Mouse (Mus musculus) neural tube, embryonic 15.5 days (tissue): ENCODE measurements at regions not wholly inside any gene's neighbourhood (a gene's known extent, or its start where the extent isn't known, plus 50 kb on each side); places are given as distances from the start of the nearest gene placed in this dataset.
A peak's percentile ranks its signal among the peaks of the same experiment; 100 is the strongest.

Experiments used
- ATAC-seq: fragments of 200-750 bp; cut with Nextera tagmentation; 2 replicates; pipeline ENCODE4 v1.8.0; 2017; ENCODE audit warnings: mild to moderate bottlenecking, moderate TSS enrichment, moderate library complexity; ENCODE audit not compliant: low FRiP score
- H3K27ac ChIP-seq: fragments of 300-500 bp; sonication (generic); replicated peaks from 2 replicates; pipeline ENCODE4 v1.5.1; 2015; ENCODE audit warnings: mild to moderate bottlenecking, inconsistent platforms
- H3K27me3 ChIP-seq: fragments of 300-500 bp; sonication (generic); replicated peaks from 2 replicates; pipeline ENCODE4 v1.6.1; 2015; ENCODE audit warnings: inconsistent platforms
- H3K36me3 ChIP-seq: fragments of 300-500 bp; sonication (generic); 2 replicates; pipeline ENCODE4 v1.6.1; 2015; ENCODE audit warnings: inconsistent platforms
- H3K4me1 ChIP-seq: fragments of 300-500 bp; sonication (generic); 2 replicates; pipeline ENCODE4 v1.6.1; 2015; ENCODE audit warnings: inconsistent platforms
- H3K4me2 ChIP-seq: fragments of 300-500 bp; sonication (generic); 2 replicates; pipeline ENCODE4 v1.6.1; 2015; ENCODE audit warnings: inconsistent platforms, mild to moderate bottlenecking, moderate library complexity
- H3K4me3 ChIP-seq: fragments of 300-500 bp; sonication (generic); replicated peaks from 2 replicates; pipeline ENCODE4 v1.5.1; 2015; ENCODE audit warnings: mild to moderate bottlenecking, inconsistent platforms
- H3K9ac ChIP-seq: fragments of 300-500 bp; sonication (generic); replicated peaks from 2 replicates; pipeline ENCODE4 v1.6.1; 2015; ENCODE audit warnings: mild to moderate bottlenecking, inconsistent platforms
- H3K9me3 ChIP-seq: fragments of 300-500 bp; sonication (generic); replicated peaks from 2 replicates; pipeline ENCODE4 v1.6.1; 2016; ENCODE audit warnings: inconsistent platforms
- WGBS: fragments of 180-500 bp; shearing (Covaris S2); methylation state at CpG from one replicate; pipeline ENCODE4 v1.1.7; 2015; ENCODE audit warnings: mixed read lengths; 5-methylcytosine and 5-hydroxymethylcytosine counted together

- ATAC-seq: no peak
Observed at GRCm38 (mm10) chr14:113112320-113112719, 202.1 kb upstream of the Tpm3-rs7 start.

GRCm38 (mm10) chr14:113138823-113139222 is 175.6 kb upstream of the Tpm3-rs7 start:
- Histone ChIP-seq H3K9ac (no peak overlapping the region), H3K4me2 (no peak overlapping the region), H3K27me3 (no peaks in the 10 kb centered on the region), H3K4me3 (no peak overlapping the region), H3K36me3 (no peaks in the 10 kb centered on the region), H3K4me1 (no peaks in the 10 kb centered on the region), H3K9me3 (no peaks in the 10 kb centered on the region), H3K27ac (no peak overlapping the region)
- ATAC-seq: no peak
- WGBS: 93% methylated on average over 2 of the region's 2 CpGs

More at GRCm38 (mm10) chr14:113112320-113112719, 202.1 kb upstream of the Tpm3-rs7 start:
- H3K4me1 ChIP-seq: no peaks in the 10 kb centered on the region
- no peak overlapping the region for H3K9ac ChIP-seq
- no peaks in the 10 kb centered on the region for H3K36me3 ChIP-seq
- H3K4me2 ChIP-seq: no peak overlapping the region
- H3K4me3 ChIP-seq: no peak overlapping the region
- WGBS: 89% methylated on average over 1 of the region's 1 CpGs
- no peaks in the 10 kb centered on the region for H3K9me3 ChIP-seq
- no peaks in the 10 kb centered on the region for H3K27me3 ChIP-seq
- H3K27ac ChIP-seq: no peak overlapping the region

GRCm38 (mm10) chr14:113168584-113168983 is 145.8 kb upstream of the Tpm3-rs7 start:
- ATAC-seq: no peak
- no peaks in the 10 kb centered on the region for H3K9me3 ChIP-seq
- no peak overlapping the region for H3K4me2 ChIP-seq
- H3K27me3 ChIP-seq: no peaks in the 10 kb centered on the region
- H3K27ac ChIP-seq: no peak overlapping the region
- H3K36me3 ChIP-seq: no peaks in the 10 kb centered on the region
- 0 out of 2 replicates have a peak, but pooled peaks cover 3% of the 10 kb centered on the region for H3K4me1 ChIP-seq
- no peak overlapping the region for H3K9ac ChIP-seq
- H3K4me3 ChIP-seq: no peak overlapping the region
- WGBS: 92% methylated on average over 2 of the region's 2 CpGs

- no peak overlapping the region for H3K4me3 ChIP-seq
- no peak overlapping the region for H3K27ac ChIP-seq
- H3K27me3 ChIP-seq: no peaks in the 10 kb centered on the region
- 10% methylated on average over 16 of the region's 16 CpGs for WGBS
- ATAC-seq: no peak
- no peaks in the 10 kb centered on the region for H3K9me3 ChIP-seq
- no peaks in the 10 kb centered on the region for H3K4me1 ChIP-seq
- no peak overlapping the region for H3K9ac ChIP-seq
- H3K36me3 ChIP-seq: no peaks in the 10 kb centered on the region
- H3K4me2 ChIP-seq: peak overlapping the region; percentile 44
Observed at GRCm38 (mm10) chr14:113182345-113182997, 131.9 kb upstream of the Tpm3-rs7 start.

GRCm38 (mm10) chr14:113211968-113212367 is 102.4 kb upstream of the Tpm3-rs7 start:
- Histone ChIP-seq H3K4me2 (no peak overlapping the region), H3K9ac (no peak overlapping the region), H3K27me3 (no peaks in the 10 kb centered on the region), H3K4me3 (no peak overlapping the region), H3K36me3 (no peaks in the 10 kb centered on the region), H3K9me3 (no peaks in the 10 kb centered on the region), H3K27ac (no peak overlapping the region), H3K4me1 (no peaks in the 10 kb centered on the region)
- 89% methylated on average over 5 of the region's 5 CpGs for WGBS
- no peak for ATAC-seq
